Mouse (Mus musculus): ENCODE data around the gene Hdac4. TPM values are rescaled to one million over a fixed set of nuclear protein-coding genes. Genes with fewer than 3 reads are reported as not detected.

Gene Hdac4
- polyA plus RNA-seq, 1 experiment from 2014 or later: 20.8 TPM

GRCm38 (mm10) chr1:92058731-92059425 lies 136.6 kb downstream of the Hdac4 start:
- H3K27ac ChIP-seq (replicated peaks): no peak overlapping the region
- H3K4me3 ChIP-seq: no peak overlapping the region
- no peaks in the 10 kb centered on the region for H3K9me3 ChIP-seq
- peaks cover 40% of the 10 kb centered on the region for H3K4me1 ChIP-seq
- no peak for DNase-seq (ENCODE audit: low spot score)
- no peaks in the 10 kb centered on the region for H3K27me3 ChIP-seq (replicated peaks; ENCODE audit: low read depth, poor library complexity, severe bottlenecking)
- H3K36me3 ChIP-seq (replicated peaks): no peaks in the 10 kb centered on the region
- WGBS: 80% methylated on average over 5 of the region's 5 CpGs

DNA sequence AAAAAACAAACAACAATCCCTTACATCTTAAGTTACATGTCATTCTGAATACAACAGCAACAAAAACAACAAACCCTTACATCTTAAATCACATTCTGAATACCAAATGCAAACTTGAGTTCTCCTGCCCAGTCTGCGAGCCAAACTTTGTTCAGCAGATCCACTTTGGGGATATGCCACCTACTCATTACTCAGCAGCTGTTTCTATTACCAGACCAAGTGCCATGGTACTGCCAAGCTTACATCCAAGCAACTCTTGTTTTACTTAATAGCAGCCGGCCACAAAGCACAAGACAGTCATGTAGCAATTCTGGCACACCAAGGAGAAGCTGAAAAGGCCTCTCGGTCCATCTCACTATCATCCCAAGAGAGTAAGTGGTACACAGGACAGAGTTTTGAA lies 138.4 kb downstream of the Hdac4 start:
- WGBS: 94% methylated on average over 3 of the region's 3 CpGs
- Histone ChIP-seq H3K9me3 (no peaks in the 10 kb centered on the region), H3K4me1 (peaks cover 31% of the 10 kb centered on the region), H3K4me3 (no peak overlapping the region), H3K27ac (replicated peaks) (no peak overlapping the region), H3K27me3 (replicated peaks; ENCODE audit: low read depth, poor library complexity, severe bottlenecking) (no peaks in the 10 kb centered on the region), H3K36me3 (replicated peaks) (no peaks in the 10 kb centered on the region)
- no peak for DNase-seq (ENCODE audit: low spot score)

GRCm38 (mm10) chr1:92055149-92055548 lies 140.3 kb downstream of the Hdac4 start:
- Histone ChIP-seq H3K36me3 (replicated peaks) (no peaks in the 10 kb centered on the region), H3K9me3 (no peaks in the 10 kb centered on the region), H3K27ac (replicated peaks) (no peak overlapping the region), H3K4me1 (peaks cover 31% of the 10 kb centered on the region), H3K4me3 (no peak overlapping the region), H3K27me3 (replicated peaks; ENCODE audit: low read depth, poor library complexity, severe bottlenecking) (no peaks in the 10 kb centered on the region)
- DNase-seq (ENCODE audit: low spot score): no peak
- 75% methylated on average over 2 of the region's 2 CpGs for WGBS

DNA sequence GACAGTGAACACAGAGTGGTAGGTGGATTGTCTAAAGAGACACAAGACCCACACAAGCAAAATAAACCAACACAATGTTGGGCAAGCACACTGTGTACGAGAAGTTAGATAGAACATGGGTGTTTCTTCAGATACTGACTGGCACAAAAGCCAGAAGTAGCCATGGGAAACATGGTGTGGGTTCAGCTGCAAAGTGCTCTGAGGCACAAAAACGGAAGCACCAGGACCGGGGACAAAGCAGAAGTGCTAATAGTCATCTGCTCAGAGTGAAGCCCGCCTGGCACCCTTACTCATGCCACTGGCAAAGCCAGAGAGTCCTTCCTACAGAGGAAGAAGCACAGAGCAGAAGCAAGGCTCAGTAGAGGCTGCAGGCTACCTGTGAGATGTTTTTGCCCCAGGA lies 143.3 kb downstream of the Hdac4 start:
- Histone ChIP-seq H3K4me1 (peaks cover 34% of the 10 kb centered on the region), H3K27me3 (replicated peaks; ENCODE audit: low read depth, poor library complexity, severe bottlenecking) (no peaks in the 10 kb centered on the region), H3K27ac (replicated peaks) (no peak overlapping the region), H3K9me3 (no peaks in the 10 kb centered on the region), H3K36me3 (replicated peaks) (no peaks in the 10 kb centered on the region), H3K4me3 (no peak overlapping the region)
- 81% methylated on average over 4 of the region's 4 CpGs for WGBS
- DNase-seq (ENCODE audit: low spot score): no peak

- no peak for DNase-seq (ENCODE audit: low spot score)
- no peaks in the 10 kb centered on the region for H3K36me3 ChIP-seq (replicated peaks)
- peaks cover 34% of the 10 kb centered on the region for H3K4me1 ChIP-seq
- no peaks in the 10 kb centered on the region for H3K27me3 ChIP-seq (replicated peaks; ENCODE audit: low read depth, poor library complexity, severe bottlenecking)
- 89% methylated on average over 4 of the region's 4 CpGs for WGBS
- H3K27ac ChIP-seq (replicated peaks): no peak overlapping the region; the same call in 1 of the 2 replicates
- H3K9me3 ChIP-seq: no peaks in the 10 kb centered on the region
- no peak overlapping the region for H3K4me3 ChIP-seq
Observed at GRCm38 (mm10) chr1:92051489-92052062, 143.9 kb downstream of the Hdac4 start.

- Histone ChIP-seq H3K4me3 (no peak overlapping the region), H3K9me3 (no peaks in the 10 kb centered on the region), H3K36me3 (replicated peaks) (no peaks in the 10 kb centered on the region), H3K27ac (replicated peaks) (no peak overlapping the region), H3K27me3 (replicated peaks; ENCODE audit: low read depth, poor library complexity, severe bottlenecking) (no peaks in the 10 kb centered on the region), H3K4me1 (peaks cover 31% of the 10 kb centered on the region)
- DNase-seq (ENCODE audit: low spot score): no peak
Observed at GRCm38 (mm10) chr1:92050992-92051391, 144.5 kb downstream of the Hdac4 start.

GRCm38 (mm10) chr1:92050566-92050965 lies 144.9 kb downstream of the Hdac4 start:
- Histone ChIP-seq H3K4me1 (peaks cover 28% of the 10 kb centered on the region), H3K36me3 (replicated peaks) (no peaks in the 10 kb centered on the region), H3K9me3 (no peaks in the 10 kb centered on the region), H3K27me3 (replicated peaks; ENCODE audit: low read depth, poor library complexity, severe bottlenecking) (no peaks in the 10 kb centered on the region), H3K4me3 (no peak overlapping the region), H3K27ac (replicated peaks) (no peak overlapping the region)
- WGBS: 44% methylated on average over 3 of the region's 3 CpGs
- peak; percentile 13 for DNase-seq (ENCODE audit: low spot score)

DNA sequence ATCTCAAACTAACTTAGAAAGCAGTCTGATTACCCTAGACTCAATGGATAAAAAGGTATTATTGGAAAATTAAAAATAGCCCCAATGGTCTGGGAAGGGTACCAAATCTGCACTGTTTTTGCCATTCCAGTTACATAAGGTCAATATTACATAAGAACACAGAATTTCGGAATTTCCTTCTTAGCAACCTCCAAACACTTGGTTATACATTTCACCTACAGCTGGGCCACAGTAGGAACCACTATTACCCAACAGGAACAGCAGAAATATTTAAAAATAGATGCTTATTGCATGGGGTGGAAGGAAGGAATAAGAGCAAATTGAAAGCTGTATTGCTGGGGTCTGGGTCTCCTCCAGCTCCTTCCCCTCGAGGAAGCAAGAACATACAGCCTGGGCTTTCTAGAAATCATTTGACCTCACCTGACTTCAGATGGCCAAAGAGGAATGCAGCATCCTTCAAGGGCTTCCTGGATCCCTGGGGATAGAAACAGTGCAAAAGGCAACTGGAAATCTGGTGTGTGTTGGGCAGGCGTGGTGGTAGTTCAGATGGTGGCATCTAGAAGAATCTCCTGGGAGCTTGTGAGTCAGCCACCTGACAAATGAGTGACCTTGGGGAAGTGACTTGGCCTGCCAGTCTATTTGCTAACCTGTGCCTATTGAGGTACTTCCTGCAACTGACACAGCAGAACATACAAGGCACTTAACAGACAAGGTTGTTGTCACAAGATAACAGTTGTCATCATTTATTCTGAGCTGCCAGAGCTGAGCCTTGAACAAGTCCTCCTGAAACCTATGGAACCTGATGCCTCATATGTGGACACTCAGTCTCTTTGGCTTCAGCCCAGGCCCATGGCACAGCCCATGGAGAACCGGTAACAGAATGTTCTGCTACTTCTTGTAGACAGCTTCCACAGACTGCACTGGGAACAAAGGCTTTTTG lies 146.8 kb downstream of the Hdac4 start:
- Histone ChIP-seq H3K4me3 (no peak overlapping the region), H3K36me3 (replicated peaks) (no peaks in the 10 kb centered on the region), H3K4me1 (peaks cover 32% of the 10 kb centered on the region), H3K27ac (replicated peaks) (no peak overlapping the region), H3K27me3 (replicated peaks; ENCODE audit: low read depth, poor library complexity, severe bottlenecking) (no peaks in the 10 kb centered on the region), H3K9me3 (no peaks in the 10 kb centered on the region)
- 87% methylated on average over 4 of the region's 4 CpGs for WGBS
- DNase-seq (ENCODE audit: low spot score): no peak

DNA sequence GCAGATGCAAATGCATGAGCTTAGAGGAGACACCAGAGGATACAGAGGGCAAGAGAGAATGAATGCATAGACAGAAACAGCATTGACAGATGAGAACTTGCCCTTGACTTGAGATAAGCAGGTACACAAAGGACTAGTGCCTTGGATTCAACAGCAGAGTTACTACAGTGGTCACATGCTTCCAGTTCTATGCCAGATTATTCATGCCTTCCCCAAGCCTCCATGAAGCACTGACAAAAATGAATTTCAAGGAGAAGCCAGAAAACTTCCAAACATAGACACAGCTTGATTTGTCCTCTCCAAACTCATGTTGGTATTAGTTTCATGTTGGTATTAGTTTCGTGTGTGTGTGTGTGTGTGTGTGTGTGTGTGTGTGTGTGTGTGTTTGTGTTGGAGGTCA lies 149.8 kb downstream of the Hdac4 start:
- no peaks in the 10 kb centered on the region for H3K36me3 ChIP-seq (replicated peaks)
- 82% methylated on average over 1 of the region's 1 CpGs for WGBS

GRCm38 (mm10) chr1:92044868-92045267 lies 150.6 kb downstream of the Hdac4 start:
- H3K4me1 ChIP-seq: peaks cover 15% of the 10 kb centered on the region
- WGBS: 85% methylated on average over 3 of the region's 3 CpGs

More for the DNA sequence above, 149.8 kb downstream of the Hdac4 start:
- H3K27ac ChIP-seq (replicated peaks): no peak overlapping the region
- peaks cover 18% of the 10 kb centered on the region for H3K4me1 ChIP-seq
- no peaks in the 10 kb centered on the region for H3K27me3 ChIP-seq (replicated peaks; ENCODE audit: low read depth, poor library complexity, severe bottlenecking)
- no peaks in the 10 kb centered on the region for H3K9me3 ChIP-seq
- DNase-seq (ENCODE audit: low spot score): no peak
- no peak overlapping the region for H3K4me3 ChIP-seq

DNA sequence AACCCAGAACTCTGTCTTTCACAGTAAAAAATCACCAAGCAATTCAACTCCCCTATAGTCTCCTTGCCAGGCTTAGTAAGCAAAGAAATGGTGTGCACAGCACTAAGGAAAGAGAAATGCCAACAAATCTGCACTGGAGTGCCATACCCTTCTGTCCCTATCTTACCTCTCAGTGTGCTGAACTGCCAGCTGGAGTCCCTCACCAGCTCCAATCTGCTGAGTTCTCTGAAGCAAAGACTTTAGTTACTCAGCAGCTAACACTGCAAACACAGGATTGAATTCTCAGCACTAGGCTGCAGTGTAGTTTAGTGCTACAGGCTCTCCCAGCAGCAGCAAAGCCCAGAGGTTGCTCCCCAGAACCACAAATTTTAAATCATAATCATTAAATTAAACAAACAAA lies 151.5 kb downstream of the Hdac4 start:
- no peak overlapping the region for H3K27ac ChIP-seq (replicated peaks)
- DNase-seq (ENCODE audit: low spot score): no peak
- no peak overlapping the region for H3K4me3 ChIP-seq
- H3K36me3 ChIP-seq (replicated peaks): no peaks in the 10 kb centered on the region
- H3K27me3 ChIP-seq (replicated peaks; ENCODE audit: low read depth, poor library complexity, severe bottlenecking): no peaks in the 10 kb centered on the region
- no peaks in the 10 kb centered on the region for H3K9me3 ChIP-seq
- peaks cover 11% of the 10 kb centered on the region for H3K4me1 ChIP-seq

More at GRCm38 (mm10) chr1:92044868-92045267, 150.6 kb downstream of the Hdac4 start:
- DNase-seq (ENCODE audit: low spot score): no peak
- Histone ChIP-seq H3K36me3 (replicated peaks) (no peaks in the 10 kb centered on the region), H3K27me3 (replicated peaks; ENCODE audit: low read depth, poor library complexity, severe bottlenecking) (no peaks in the 10 kb centered on the region), H3K4me3 (no peak overlapping the region), H3K27ac (replicated peaks) (no peak overlapping the region), H3K9me3 (no peaks in the 10 kb centered on the region)

GRCm38 (mm10) chr1:92042126-92042525 lies 153.4 kb downstream of the Hdac4 start:
- H3K9me3 ChIP-seq: no peaks in the 10 kb centered on the region
- H3K4me3 ChIP-seq: no peak overlapping the region
- no peak for DNase-seq (ENCODE audit: low spot score)
- no peak overlapping the region for H3K27ac ChIP-seq (replicated peaks)
- WGBS: 62% methylated on average over 3 of the region's 3 CpGs
- no peaks in the 10 kb centered on the region for H3K36me3 ChIP-seq (replicated peaks)
- H3K4me1 ChIP-seq: peaks cover 11% of the 10 kb centered on the region
- H3K27me3 ChIP-seq (replicated peaks; ENCODE audit: low read depth, poor library complexity, severe bottlenecking): no peaks in the 10 kb centered on the region
